Mouse (Mus musculus): ENCODE results near the gene Rcc1.

- no peak for TF ChIP-seq CTCF (IDR thresholded peaks at IDR 0.05; ENCODE audit: borderline replicate concordance, control insufficient read depth, extremely low read depth, insufficient read depth, low read length, poor library complexity)
- no peak for TF ChIP-seq POLR2A (IDR thresholded peaks at IDR 0.05; ENCODE audit: control insufficient read depth, extremely low read depth, insufficient read depth, low read length, poor library complexity)
Measured at GRCm38 (mm10) chr4:132398863-132399262, 45.5 kb upstream of the Rcc1 start.
